Mouse (Mus musculus) T-helper 1 cell (primary cell): Measurements from ENCODE around the gene 1700021F05Rik.

Experiments used
- in situ Hi-C: fragments of 300-600 bp; cut with MboI, MseI; formaldehyde crosslinking; loops from one replicate; pipeline ENCODE4 v1.15.1; 2025; ENCODE audit warnings: high pct_unique_total_duplicates

1700021F05Rik gene

GRCm38 (mm10) chr10:43483426-43483995 is 57.3 kb downstream of the 1700021F05Rik start:
- in situ Hi-C loops, result no loop called here

DNA sequence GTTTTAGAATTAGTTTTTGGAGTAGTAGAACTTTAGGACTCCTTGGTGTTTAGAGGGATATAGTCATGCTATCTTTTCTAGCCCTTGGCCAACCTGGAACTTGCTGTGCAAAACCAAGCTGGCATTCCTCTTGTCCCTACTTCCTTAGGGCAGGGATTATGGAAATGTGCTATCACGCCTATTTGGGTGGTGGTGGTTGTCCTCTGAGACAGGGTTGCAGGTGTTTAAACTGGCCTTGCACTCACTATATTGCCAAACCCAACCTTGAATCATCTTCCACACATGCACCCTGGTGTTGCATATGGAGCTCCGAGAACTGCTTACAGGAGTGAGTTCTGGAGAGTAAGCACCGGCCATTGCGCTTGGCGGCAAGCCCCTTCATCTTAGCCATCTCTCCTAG is 58.8 kb downstream of the 1700021F05Rik start:
- in situ Hi-C loops, result no loop called here

DNA sequence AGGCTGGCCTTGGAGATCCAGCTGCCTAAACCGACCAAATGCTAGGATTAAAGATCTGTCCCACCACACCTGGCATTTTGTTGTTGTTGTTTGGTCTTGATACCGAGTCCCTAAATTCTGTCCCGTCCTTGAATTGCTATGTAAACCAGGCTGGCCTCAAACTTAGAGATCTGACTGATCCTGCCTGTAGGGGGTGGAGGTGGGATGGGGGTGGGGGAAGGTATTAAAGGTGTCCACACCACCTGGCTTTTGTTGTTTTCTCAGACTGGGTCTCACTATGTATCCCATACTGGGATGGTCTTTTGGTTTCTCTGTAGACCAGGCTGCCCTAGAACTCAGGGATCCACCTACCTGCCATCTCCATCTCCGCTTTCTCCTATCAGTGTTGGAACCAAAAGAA is 59.6 kb downstream of the 1700021F05Rik start:
- in situ Hi-C loops, result no loop called here

DNA sequence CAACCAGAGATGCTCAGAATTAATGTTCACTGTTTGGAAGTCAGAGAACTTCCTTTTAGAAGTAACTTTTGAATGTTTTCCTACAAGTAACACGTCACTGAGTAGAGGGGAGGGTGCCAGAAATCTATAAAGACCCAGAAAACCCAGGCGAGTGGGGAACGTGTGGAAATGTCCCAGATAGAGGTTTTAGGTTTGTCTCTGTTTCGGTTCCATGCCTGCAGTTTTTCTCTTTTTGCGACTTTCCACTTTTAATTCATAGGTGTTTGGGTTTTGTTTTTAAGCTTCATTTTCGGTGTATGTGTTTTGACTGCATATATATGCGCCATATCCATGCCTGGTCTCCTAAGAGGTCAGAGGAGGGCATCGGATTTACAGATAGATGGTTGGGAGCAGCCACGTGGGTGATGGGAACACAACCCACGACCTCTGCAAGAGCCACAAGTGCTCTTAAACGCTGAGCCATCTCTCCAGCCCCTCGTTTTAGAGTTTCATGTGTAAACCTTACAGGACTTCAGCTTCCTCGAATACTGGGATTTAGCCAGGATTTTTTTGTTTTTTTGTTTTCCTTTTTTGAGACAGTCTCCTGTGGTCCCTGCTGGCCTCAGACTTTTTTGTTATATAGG is 60.5 kb downstream of the 1700021F05Rik start:
- in situ Hi-C loops, result no loop called here

DNA sequence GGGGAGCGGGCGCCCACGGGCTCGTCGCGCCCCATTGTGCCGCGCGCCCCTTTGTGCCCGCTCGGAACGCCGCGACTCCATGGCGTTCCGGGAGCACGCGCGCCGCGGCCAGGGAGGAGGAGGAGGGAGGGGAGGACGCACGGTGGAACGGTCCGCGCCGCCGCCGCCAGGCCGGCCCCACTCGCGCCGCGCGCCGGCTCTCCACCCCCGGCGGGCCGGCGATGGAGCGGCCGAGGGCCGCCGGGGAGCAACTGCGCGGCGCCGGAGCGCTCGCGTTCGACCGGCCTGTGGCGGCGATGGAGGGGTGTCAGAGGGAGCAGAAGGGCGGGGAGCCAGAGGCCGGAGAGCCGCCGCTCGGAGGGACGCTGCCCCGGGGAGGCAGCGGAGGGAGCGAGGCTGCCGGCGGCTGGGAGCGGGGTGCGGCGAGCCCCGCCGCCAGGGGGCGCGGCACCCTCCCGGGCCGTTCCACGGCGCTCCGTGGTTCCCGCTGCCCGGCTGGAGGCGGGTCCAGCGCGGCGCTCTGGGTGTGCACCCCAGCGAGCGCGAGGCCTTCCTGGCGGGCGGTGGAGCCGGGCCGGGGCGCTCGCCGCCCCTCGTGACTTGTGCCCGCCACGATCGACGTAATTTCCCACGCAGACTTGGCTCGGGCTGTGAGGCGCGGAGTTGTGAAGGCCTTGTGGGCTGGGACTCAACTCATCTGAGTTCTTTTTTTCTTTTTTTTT is 61.2 kb downstream of the 1700021F05Rik start:
- in situ Hi-C loops, result loop anchor here (5.0 kb wide), 1 partner anchor 262 kb away; no protein-coding TSS in a partner anchor

GRCm38 (mm10) chr10:43478751-43479435 is 61.9 kb downstream of the 1700021F05Rik start, which contains the start of gene Bend3:
Gene Bend3, plus strand, starts transcription at chr10:43478831.
- in situ Hi-C loops, result loop anchor here (5.0 kb wide), 1 partner anchor 262 kb away; no protein-coding TSS in a partner anchor

- in situ Hi-C loops, result loop anchor here (5.0 kb wide), 1 partner anchor 261 kb away; no protein-coding TSS in a partner anchor
Observed at GRCm38 (mm10) chr10:43477865-43478681, 62.7 kb downstream of the 1700021F05Rik start.

DNA sequence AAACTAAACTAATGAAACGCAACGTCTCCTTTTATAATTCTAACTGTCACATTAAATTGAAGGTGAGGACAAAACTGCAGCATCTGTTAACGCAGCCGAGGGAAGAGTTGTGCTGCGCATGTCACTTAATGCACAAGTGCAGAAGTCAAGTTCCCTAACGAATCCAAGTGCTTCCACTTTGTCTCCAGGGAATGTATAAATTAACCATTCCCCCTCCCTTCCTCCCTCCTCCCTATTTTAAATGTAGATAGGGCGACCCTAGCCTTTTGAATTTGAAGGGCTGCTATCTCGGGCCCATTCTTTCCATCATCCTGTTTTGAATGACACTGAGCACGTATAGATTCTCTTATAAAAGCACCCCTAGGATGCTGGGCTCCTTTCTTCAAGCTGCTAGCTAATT is 63.3 kb downstream of the 1700021F05Rik start:
- in situ Hi-C loops, result loop anchor here (5.0 kb wide), 1 partner anchor 260 kb away; no protein-coding TSS in a partner anchor

- in situ Hi-C loops, result loop anchor here (5.0 kb wide), 1 partner anchor 258 kb away; no protein-coding TSS in a partner anchor
Observed at GRCm38 (mm10) chr10:43475376-43475775, 65.4 kb downstream of the 1700021F05Rik start.
